Mouse (Mus musculus): ENCODE results near the gene Cttnbp2nl. TPM values are rescaled to one million over a fixed set of nuclear protein-coding genes. Genes with fewer than 3 reads are reported as not detected.

The Cttnbp2nl gene
- polyA plus RNA-seq, 1 experiment from 2014 or later = 82.1 TPM

DNA sequence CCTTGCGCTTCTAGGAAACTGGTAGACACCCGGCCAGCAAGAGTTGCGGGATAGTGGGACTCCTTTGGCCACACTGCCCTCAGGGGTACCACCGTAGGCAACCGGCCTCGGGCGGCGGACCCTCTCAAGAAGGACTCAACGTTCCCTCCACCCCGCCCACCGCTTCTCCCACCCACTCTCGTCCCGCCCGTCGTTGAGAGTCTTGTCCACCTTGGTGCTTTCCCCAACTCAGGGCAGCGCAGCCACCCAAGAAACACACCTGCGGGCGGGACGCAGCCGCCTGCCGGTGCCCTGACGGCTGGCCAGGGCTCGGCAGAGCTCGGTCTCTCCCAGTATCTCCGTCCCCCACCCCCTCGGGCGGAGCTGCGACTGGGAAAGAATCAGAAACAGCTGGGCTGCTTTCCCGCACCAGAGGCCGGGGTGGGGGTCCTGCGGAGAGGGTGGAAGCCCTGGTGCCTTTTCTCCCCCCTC, 90.8 kb downstream of the Cttnbp2nl start:
- ATAC-seq = peak; percentile 51
- no peak overlapping the region for H3K9ac ChIP-seq (replicated peaks; ENCODE audit: low read depth)
- H3K4me1 ChIP-seq (ENCODE audit: insufficient read depth, low read depth, low read length) = no peaks in the 10 kb centered on the region
- WGBS = 3% methylated on average over 26 of the region's 31 CpGs
- no peaks in the 10 kb centered on the region for H3K9me3 ChIP-seq (ENCODE audit: low read length)
- H3K4me2 ChIP-seq (replicated peaks; ENCODE audit: low read depth, low read length) = peak overlapping the region; percentile 89
- H3K27ac ChIP-seq (ENCODE audit: low read length) = no peak overlapping the region
- H3K4me3 ChIP-seq (ENCODE audit: low read depth, low read length) = peak overlapping the region; percentile 51
- H3K36me3 ChIP-seq (ENCODE audit: insufficient read depth, low read length) = no peaks in the 10 kb centered on the region
- peak; percentile 54 for DNase-seq (ENCODE audit: low spot score)
- peaks cover 20% of the 10 kb centered on the region; the same call in 1 of the 2 replicates for H3K27me3 ChIP-seq (replicated peaks; ENCODE audit: insufficient read depth, low read length)
- TF ChIP-seq CTCF (IDR thresholded peaks at IDR 0.05) (peak; percentile 21; the same call in 1 of the 2 replicates), EP300 (IDR thresholded peaks at IDR 0.05) (no peak)

- no peak for TF ChIP-seq EP300 (IDR thresholded peaks at IDR 0.05)
- TF ChIP-seq CTCF (IDR thresholded peaks at IDR 0.05) = no peak
- H3K27ac ChIP-seq (ENCODE audit: low read length) = no peak within 1 kb of the TSS
- peak within 1 kb of the TSS; percentile 51 for H3K4me3 ChIP-seq (ENCODE audit: low read depth, low read length)
- peaks cover 20% of the 10 kb centered on the region; the same call in 1 of the 2 replicates for H3K27me3 ChIP-seq (replicated peaks; ENCODE audit: insufficient read depth, low read length)
- no peaks in the 10 kb centered on the region for H3K9me3 ChIP-seq (ENCODE audit: low read length)
- ATAC-seq (peak; percentile 80), DNase-seq (ENCODE audit: low spot score) (peak; percentile 49)
- no peaks in the 10 kb centered on the region for H3K4me1 ChIP-seq (ENCODE audit: insufficient read depth, low read depth, low read length)
- H3K4me2 ChIP-seq (replicated peaks; ENCODE audit: low read depth, low read length) = peak within 1 kb of the TSS; percentile 89
- 0 out of 2 replicates have a peak within 1 kb of the TSS, but pooled peaks have one; percentile 12 for H3K9ac ChIP-seq (replicated peaks; ENCODE audit: low read depth)
- WGBS = 4% methylated on average over 52 of the region's 87 CpGs
- no peaks in the 10 kb centered on the region for H3K36me3 ChIP-seq (ENCODE audit: insufficient read depth, low read length)
Observed at GRCm38 (mm10) chr3:104961066-104962059, 91.6 kb downstream of the Cttnbp2nl start, which contains the start of gene Wnt2b. Gene Wnt2b, minus strand, starts transcription at chr3:104961921.

DNA sequence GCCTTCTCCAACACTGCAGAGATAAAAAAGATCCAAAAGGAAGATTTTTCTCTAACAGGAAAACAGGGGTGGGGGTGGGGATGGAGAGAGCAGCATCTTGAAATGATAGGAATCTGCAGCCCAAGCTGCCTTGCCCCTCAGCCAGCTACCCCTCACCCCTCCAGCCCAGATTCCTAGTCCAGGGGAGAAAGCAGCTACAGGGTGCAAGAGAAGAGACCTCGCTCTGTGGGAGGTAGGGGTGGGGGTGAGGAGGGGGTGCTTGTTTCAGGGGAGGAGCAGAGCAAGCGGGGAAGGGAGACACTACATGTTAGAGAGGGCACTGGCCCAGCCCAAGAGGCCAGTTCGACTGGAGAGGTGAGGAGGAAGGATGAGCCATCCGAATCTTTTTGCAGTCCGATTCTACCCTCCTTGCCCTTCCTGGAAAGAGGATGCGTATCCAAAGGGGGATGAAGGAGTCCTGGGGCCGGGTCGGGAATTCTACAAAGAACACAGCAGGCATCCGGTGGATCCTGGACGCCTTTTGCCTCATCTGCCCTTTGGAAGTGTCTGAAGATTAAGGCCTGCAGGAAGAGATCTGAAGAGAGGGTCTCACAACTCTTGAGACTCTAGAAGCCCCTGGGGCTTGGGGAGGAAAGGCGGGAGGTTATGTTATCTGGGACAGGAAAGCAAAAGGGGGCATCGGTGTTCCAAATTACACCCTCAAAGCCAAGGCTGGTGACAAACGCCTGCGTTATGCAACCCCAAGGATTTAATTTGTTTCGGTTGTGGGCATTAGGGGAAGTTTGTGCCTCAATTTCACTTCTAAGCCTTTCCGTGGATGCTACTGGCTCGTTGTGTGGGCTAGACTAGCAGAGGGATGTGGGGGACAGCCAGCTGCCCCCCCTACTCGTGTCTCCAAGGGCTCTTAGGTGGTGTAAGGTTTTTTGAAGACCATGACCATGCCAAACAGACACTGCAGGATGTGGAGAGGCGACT, 92.6 kb downstream of the Cttnbp2nl start:
- H3K27me3 ChIP-seq (replicated peaks; ENCODE audit: insufficient read depth, low read length) = peaks cover 20% of the 10 kb centered on the region; the same call in 1 of the 2 replicates
- H3K4me1 ChIP-seq (ENCODE audit: insufficient read depth, low read depth, low read length) = no peaks in the 10 kb centered on the region
- peak overlapping the region; percentile 89; the same call in 1 of the 2 replicates for H3K4me2 ChIP-seq (replicated peaks; ENCODE audit: low read depth, low read length)
- H3K9ac ChIP-seq (replicated peaks; ENCODE audit: low read depth) = no peak overlapping the region
- no peak overlapping the region for H3K4me3 ChIP-seq (ENCODE audit: low read depth, low read length)
- no peaks in the 10 kb centered on the region for H3K36me3 ChIP-seq (ENCODE audit: insufficient read depth, low read length)
- TF ChIP-seq EP300 (IDR thresholded peaks at IDR 0.05) (no peak), CTCF (IDR thresholded peaks at IDR 0.05) (no peak)
- no peak for ATAC-seq
- no peak for DNase-seq (ENCODE audit: low spot score)
- no peaks in the 10 kb centered on the region for H3K9me3 ChIP-seq (ENCODE audit: low read length)
- no peak overlapping the region for H3K27ac ChIP-seq (ENCODE audit: low read length)
- WGBS = 26% methylated on average over 19 of the region's 19 CpGs

GRCm38 (mm10) chr3:104956131-104956581, 96.8 kb downstream of the Cttnbp2nl start:
- TF ChIP-seq CTCF (IDR thresholded peaks at IDR 0.05) (no peak; the same call in 1 of the 2 replicates), EP300 (IDR thresholded peaks at IDR 0.05) (peak; percentile 84)
- peak; percentile 77 for DNase-seq (ENCODE audit: low spot score)
- no peak overlapping the region for H3K9ac ChIP-seq (replicated peaks; ENCODE audit: low read depth)
- WGBS = 43% methylated on average over 6 of the region's 6 CpGs
- no peak overlapping the region for H3K4me2 ChIP-seq (replicated peaks; ENCODE audit: low read depth, low read length)
- peak overlapping the region; percentile 69 for H3K27ac ChIP-seq (ENCODE audit: low read length)
- peak; percentile 91 for ATAC-seq
- peaks cover 3% of the 10 kb centered on the region; the same call in 1 of the 2 replicates for H3K36me3 ChIP-seq (ENCODE audit: insufficient read depth, low read length)
- H3K9me3 ChIP-seq (ENCODE audit: low read length) = no peaks in the 10 kb centered on the region
- H3K4me1 ChIP-seq (ENCODE audit: insufficient read depth, low read depth, low read length) = no peaks in the 10 kb centered on the region
- no peak overlapping the region for H3K4me3 ChIP-seq (ENCODE audit: low read depth, low read length)
- H3K27me3 ChIP-seq (replicated peaks; ENCODE audit: insufficient read depth, low read length) = peaks cover 12% of the 10 kb centered on the region; the same call in 1 of the 2 replicates

DNA sequence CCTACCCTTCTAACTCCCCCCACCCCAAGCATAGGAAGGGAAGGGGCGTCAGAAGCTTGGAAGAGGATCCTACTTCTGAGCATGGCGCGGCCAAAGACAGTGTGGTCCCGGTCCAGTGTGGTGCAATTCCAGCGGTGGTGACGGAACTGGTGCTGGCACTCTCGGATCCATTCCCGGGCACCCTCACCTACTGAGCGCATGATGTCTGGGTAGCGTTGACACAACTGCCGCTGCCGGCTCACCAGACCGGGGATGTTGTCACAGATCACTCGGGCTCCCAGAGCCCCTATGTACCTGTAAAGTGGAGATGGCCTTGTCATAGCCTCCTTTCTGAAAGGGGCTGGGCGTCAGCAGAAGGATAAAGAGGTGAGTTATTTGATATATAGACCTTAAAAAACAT, 98.4 kb downstream of the Cttnbp2nl start:
- no peak overlapping the region for H3K4me3 ChIP-seq (ENCODE audit: low read depth, low read length)
- peaks cover 7% of the 10 kb centered on the region; the same call in 1 of the 2 replicates for H3K36me3 ChIP-seq (ENCODE audit: insufficient read depth, low read length)
- H3K27me3 ChIP-seq (replicated peaks; ENCODE audit: insufficient read depth, low read length) = no peaks in the 10 kb centered on the region
- H3K27ac ChIP-seq (ENCODE audit: low read length) = no peak overlapping the region
- H3K4me1 ChIP-seq (ENCODE audit: insufficient read depth, low read depth, low read length) = no peaks in the 10 kb centered on the region
- WGBS = 96% methylated on average over 15 of the region's 15 CpGs
- H3K4me2 ChIP-seq (replicated peaks; ENCODE audit: low read depth, low read length) = no peak overlapping the region
- ATAC-seq (no peak), DNase-seq (ENCODE audit: low spot score) (no peak)
- H3K9ac ChIP-seq (replicated peaks; ENCODE audit: low read depth) = no peak overlapping the region
- no peaks in the 10 kb centered on the region for H3K9me3 ChIP-seq (ENCODE audit: low read length)
- TF ChIP-seq EP300 (IDR thresholded peaks at IDR 0.05) (no peak), CTCF (IDR thresholded peaks at IDR 0.05) (no peak)

Measured in lung, postnatal 0 days (tissue).